Mouse (Mus musculus) MEL (cell line): ENCODE measurements around the gene Marveld2.

Experiments used
- CTCF ChIP-seq, 3 experiments: IDR thresholded peaks in 2 of 3; conservative IDR thresholded peaks in 1 of 3; 2 replicates each; pipeline ENCODE4 v1.5.1; 2011 to 2012; ENCODE audit warnings: low read length in 3 of 3, low read depth in 2 of 3, mild to moderate bottlenecking in 2 of 3, improper control_type of control experiment in 1 of 3, inconsistent platforms in 1 of 3, mixed read lengths in 1 of 3, moderate library complexity in 1 of 3; ENCODE audit not compliant: control insufficient read depth in 1 of 3, insufficient read depth in 1 of 3, poor library complexity in 1 of 3, severe bottlenecking in 1 of 3
- HCFC1 ChIP-seq: IDR thresholded peaks from 2 replicates; pipeline ENCODE4 v1.6.1; 2012; ENCODE audit warnings: low read depth, mild to moderate bottlenecking, inconsistent platforms, low read length, improper control_type of control experiment, moderate library complexity
- MAX ChIP-seq: IDR thresholded peaks from 2 replicates; pipeline ENCODE4 v1.6.1; 2011; ENCODE audit warnings: low read length, improper control_type of control experiment
- USF2 ChIP-seq, 2 experiments: IDR thresholded peaks; 2 replicates each; pipeline ENCODE4 v1.6.1; 2011 to 2012; ENCODE audit warnings: improper control_type of control experiment in 2 of 2, low read length in 2 of 2, borderline replicate concordance in 1 of 2, inconsistent platforms in 1 of 2, low read depth in 1 of 2, mild to moderate bottlenecking in 1 of 2; ENCODE audit not compliant: insufficient read depth in 1 of 2

DNA sequence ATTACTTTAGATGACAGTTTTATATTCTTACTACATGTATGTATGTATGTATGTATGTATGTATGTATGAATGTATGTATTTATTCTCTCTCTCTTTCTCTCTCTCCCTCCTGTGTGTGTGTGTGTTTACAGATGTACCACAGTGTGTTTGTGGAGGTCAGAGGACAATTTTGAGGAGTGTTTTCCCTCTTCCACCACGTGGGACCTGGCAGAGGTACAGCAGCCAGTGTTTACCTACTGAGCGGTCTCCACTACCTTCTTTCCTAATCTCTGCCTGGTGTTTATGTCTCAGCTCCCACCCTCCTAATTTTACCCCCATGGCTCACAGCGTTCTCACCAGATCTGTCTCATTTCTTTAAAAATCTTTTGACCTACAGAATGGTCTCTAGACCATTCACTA, 37.6 kb downstream of the Marveld2 start:
- TF ChIP-seq USF2 (IDR thresholded peaks at IDR 0.05; ENCODE audit: borderline replicate concordance in 1 of 2, insufficient read depth in 1 of 2, low read depth in 1 of 2, low read length in 2 of 2) (no peak), CTCF (IDR thresholded peaks at IDR 0.05 in 2 of 3, conservative IDR thresholded peaks at IDR 0.05 in 1 of 3; ENCODE audit: control insufficient read depth in 1 of 3, insufficient read depth in 1 of 3, low read depth in 2 of 3, low read length in 3 of 3, poor library complexity in 1 of 3, severe bottlenecking in 1 of 3) (no peak), HCFC1 (no peak), MAX (no peak)
